Mouse (Mus musculus): ENCODE data around the gene Ifnar1.

Ifnar1 gene

GRCm38 (mm10) chr16:91546391-91546835 lies 61.4 kb downstream of the Ifnar1 start:
- DNase-seq: peak; percentile 18 to 24

- peak; percentile 78 to 81 for DNase-seq
Measured at GRCm38 (mm10) chr16:91546836-91547741, 62.1 kb downstream of the Ifnar1 start, which contains the start of gene Ifngr2. Gene Ifngr2 (plus strand): TSS chr16:91547072.

GRCm38 (mm10) chr16:91547974-91548373 lies 62.9 kb downstream of the Ifnar1 start:
- DNase-seq: no peak

GRCm38 (mm10) chr16:91548586-91548985 lies 63.5 kb downstream of the Ifnar1 start:
- no peak for DNase-seq

- DNase-seq: no peak
Measured at GRCm38 (mm10) chr16:91548996-91549395, 64.0 kb downstream of the Ifnar1 start.

- DNase-seq: no peak
Measured at GRCm38 (mm10) chr16:91549616-91550015, 64.6 kb downstream of the Ifnar1 start.

- no peak for DNase-seq
Measured at GRCm38 (mm10) chr16:91551081-91551524, 66.1 kb downstream of the Ifnar1 start.

- no peak for DNase-seq
Measured at GRCm38 (mm10) chr16:91552072-91552471, 67.0 kb downstream of the Ifnar1 start.

GRCm38 (mm10) chr16:91553625-91554024 lies 68.6 kb downstream of the Ifnar1 start:
- DNase-seq: peak; percentile 57 to 59

GRCm38 (mm10) chr16:91555017-91555605 lies 70.1 kb downstream of the Ifnar1 start:
- no peak for DNase-seq

- no peak for DNase-seq
Measured at GRCm38 (mm10) chr16:91556659-91557058, 71.6 kb downstream of the Ifnar1 start.

Measured in cerebellum, postnatal 10 days (tissue).